Mouse (Mus musculus): ENCODE measurements around the gene Siglecf. TPM values are rescaled to one million over a fixed set of nuclear protein-coding genes. Genes with fewer than 3 reads are reported as not detected.
"Not testable (repeated sequence)": the region's sequence is repeated elsewhere in the genome, so short reads cannot be mapped to it uniquely, and the experiment has no call there.

Siglecf gene
- polyA plus RNA-seq, 1 experiment, result 1.3 TPM

GRCm38 (mm10) chr7:43344020-43344419, 7.1 kb upstream of the Siglecf start:
- Histone ChIP-seq H3K27me3 (ENCODE audit: control insufficient read depth, insufficient read depth, low read length, poor library complexity, severe bottlenecking) (no peaks in the 10 kb centered on the region), H3K27ac (ENCODE audit: insufficient read depth, low read length) (peak overlapping the region; percentile 97), H3K9me3 (replicated peaks; ENCODE audit: control insufficient read depth, insufficient read depth, low read length, poor library complexity, severe bottlenecking) (no peaks in the 10 kb centered on the region), H3K4me3 (ENCODE audit: low read depth, low read length) (no peak overlapping the region), H3K36me3 (ENCODE audit: control insufficient read depth, insufficient read depth, low read length, poor library complexity, severe bottlenecking) (no peaks in the 10 kb centered on the region), H3K9ac (ENCODE audit: low read depth, poor library complexity, severe bottlenecking) (no peak overlapping the region), H3K4me1 (ENCODE audit: control insufficient read depth, insufficient read depth, low read length) (peaks cover 12% of the 10 kb centered on the region)
- no peak for TF ChIP-seq CTCF (IDR thresholded peaks at IDR 0.05; ENCODE audit: low read depth, low read length)
- TF ChIP-seq EP300 (IDR thresholded peaks at IDR 0.05; ENCODE audit: insufficient read depth, low read depth, low read length), result no peak
- TF ChIP-seq POLR2A (IDR thresholded peaks at IDR 0.05; ENCODE audit: insufficient read depth, low read length), result no peak

DNA sequence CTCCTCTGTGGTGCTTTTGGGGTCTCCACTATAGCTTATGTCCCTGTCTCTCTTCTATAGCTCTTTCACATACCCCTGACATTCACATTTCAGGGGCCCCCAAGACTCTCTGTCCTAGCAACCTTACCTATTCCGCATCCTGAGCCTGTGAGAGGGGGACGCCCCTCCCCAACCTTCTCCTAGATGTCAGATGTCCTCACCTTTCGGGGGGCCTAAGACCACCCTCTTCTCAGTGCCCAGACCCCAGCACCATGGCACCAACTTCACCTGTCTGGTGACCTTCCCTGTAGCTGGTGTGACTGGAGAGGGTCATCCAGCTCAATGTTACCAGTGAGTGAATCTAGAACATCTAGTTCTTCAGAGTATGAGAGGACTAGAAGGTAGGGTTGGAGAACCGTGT, 6.7 kb upstream of the Siglecf start:
- TF ChIP-seq POLR2A (IDR thresholded peaks at IDR 0.05; ENCODE audit: insufficient read depth, low read length) (no peak), EP300 (IDR thresholded peaks at IDR 0.05; ENCODE audit: insufficient read depth, low read depth, low read length) (no peak), CTCF (IDR thresholded peaks at IDR 0.05; ENCODE audit: low read depth, low read length) (no peak)
- H3K36me3 ChIP-seq (ENCODE audit: control insufficient read depth, insufficient read depth, low read length, poor library complexity, severe bottlenecking), result no peaks in the 10 kb centered on the region
- no peak overlapping the region for H3K9ac ChIP-seq (ENCODE audit: low read depth, poor library complexity, severe bottlenecking)
- no peak overlapping the region for H3K4me3 ChIP-seq (ENCODE audit: low read depth, low read length)
- H3K27me3 ChIP-seq (ENCODE audit: control insufficient read depth, insufficient read depth, low read length, poor library complexity, severe bottlenecking), result no peaks in the 10 kb centered on the region
- H3K4me1 ChIP-seq (ENCODE audit: control insufficient read depth, insufficient read depth, low read length), result peaks cover 15% of the 10 kb centered on the region
- peak overlapping the region; percentile 97 for H3K27ac ChIP-seq (ENCODE audit: insufficient read depth, low read length)
- H3K9me3 ChIP-seq (replicated peaks; ENCODE audit: control insufficient read depth, insufficient read depth, low read length, poor library complexity, severe bottlenecking), result no peaks in the 10 kb centered on the region

DNA sequence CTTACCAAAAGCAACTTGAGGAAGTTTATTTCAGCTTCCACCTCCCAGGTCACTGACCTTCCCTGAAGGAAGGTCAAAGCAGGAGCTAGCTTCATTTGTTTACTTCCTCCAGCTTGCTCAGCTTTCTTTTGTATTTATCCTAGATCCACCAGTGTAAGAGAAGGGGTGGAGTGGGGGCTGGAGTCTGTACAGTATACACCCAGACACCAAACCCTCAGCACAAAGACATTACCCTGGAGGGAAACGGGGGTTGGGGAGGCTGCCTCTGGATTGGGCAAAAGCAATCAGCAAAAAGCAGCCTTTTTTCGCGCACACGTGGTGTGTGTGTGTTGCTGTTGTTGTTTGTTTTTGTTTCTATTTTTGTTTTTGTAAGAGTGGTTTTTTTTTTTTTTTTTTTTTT, 5.0 kb upstream of the Siglecf start:
- Histone ChIP-seq H3K27ac (ENCODE audit: insufficient read depth, low read length) (peak overlapping the region; percentile 97), H3K36me3 (ENCODE audit: control insufficient read depth, insufficient read depth, low read length, poor library complexity, severe bottlenecking) (no peaks in the 10 kb centered on the region), H3K9ac (ENCODE audit: low read depth, poor library complexity, severe bottlenecking) (peak overlapping the region; percentile 19; the same call in 1 of the 2 replicates), H3K27me3 (ENCODE audit: control insufficient read depth, insufficient read depth, low read length, poor library complexity, severe bottlenecking) (no peaks in the 10 kb centered on the region), H3K4me3 (ENCODE audit: low read depth, low read length) (no peak overlapping the region), H3K9me3 (replicated peaks; ENCODE audit: control insufficient read depth, insufficient read depth, low read length, poor library complexity, severe bottlenecking) (no peaks in the 10 kb centered on the region), H3K4me1 (ENCODE audit: control insufficient read depth, insufficient read depth, low read length) (peaks cover 15% of the 10 kb centered on the region)
- TF ChIP-seq CTCF (IDR thresholded peaks at IDR 0.05; ENCODE audit: low read depth, low read length) (no peak), POLR2A (IDR thresholded peaks at IDR 0.05; ENCODE audit: insufficient read depth, low read length) (no peak), EP300 (IDR thresholded peaks at IDR 0.05; ENCODE audit: insufficient read depth, low read depth, low read length) (peak; percentile 96)

DNA sequence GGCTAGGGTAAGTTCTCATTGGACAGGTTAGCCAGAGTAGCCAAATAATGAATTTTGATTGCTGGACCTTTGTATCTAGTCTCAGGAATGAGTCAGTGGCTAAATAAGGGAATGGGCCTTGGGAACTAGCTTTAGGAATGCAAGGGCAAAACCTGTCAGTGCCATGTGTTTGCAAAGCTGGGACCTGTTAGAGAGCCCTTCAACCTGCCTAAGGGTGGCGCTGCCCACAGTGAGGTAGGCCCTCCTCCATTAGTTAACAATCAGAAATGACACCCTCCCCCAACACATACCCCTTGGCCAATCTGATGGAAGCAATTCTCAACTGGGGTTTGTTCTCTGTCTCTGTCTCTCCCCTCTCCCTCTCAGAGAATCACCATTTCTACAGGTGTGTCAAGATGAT, 4.6 kb upstream of the Siglecf start:
- Histone ChIP-seq H3K27ac (ENCODE audit: insufficient read depth, low read length) (peak overlapping the region; percentile 97), H3K4me3 (ENCODE audit: low read depth, low read length) (no peak overlapping the region), H3K4me1 (ENCODE audit: control insufficient read depth, insufficient read depth, low read length) (peaks cover 15% of the 10 kb centered on the region), H3K9me3 (replicated peaks; ENCODE audit: control insufficient read depth, insufficient read depth, low read length, poor library complexity, severe bottlenecking) (no peaks in the 10 kb centered on the region), H3K9ac (ENCODE audit: low read depth, poor library complexity, severe bottlenecking) (0 out of 2 replicates have a peak overlapping the region, but pooled peaks have one; percentile 19), H3K36me3 (ENCODE audit: control insufficient read depth, insufficient read depth, low read length, poor library complexity, severe bottlenecking) (no peaks in the 10 kb centered on the region), H3K27me3 (ENCODE audit: control insufficient read depth, insufficient read depth, low read length, poor library complexity, severe bottlenecking) (no peaks in the 10 kb centered on the region)
- peak; percentile 85 for TF ChIP-seq EP300 (IDR thresholded peaks at IDR 0.05; ENCODE audit: insufficient read depth, low read depth, low read length)
- no peak for TF ChIP-seq POLR2A (IDR thresholded peaks at IDR 0.05; ENCODE audit: insufficient read depth, low read length)
- TF ChIP-seq CTCF (IDR thresholded peaks at IDR 0.05; ENCODE audit: low read depth, low read length), result peak; percentile 59

- H3K36me3 ChIP-seq (ENCODE audit: control insufficient read depth, insufficient read depth, low read length, poor library complexity, severe bottlenecking); H3K27me3 ChIP-seq (ENCODE audit: control insufficient read depth, insufficient read depth, low read length, poor library complexity, severe bottlenecking); H3K27ac ChIP-seq (ENCODE audit: insufficient read depth, low read length); H3K9ac ChIP-seq (ENCODE audit: low read depth, poor library complexity, severe bottlenecking); H3K9me3 ChIP-seq (replicated peaks; ENCODE audit: control insufficient read depth, insufficient read depth, low read length, poor library complexity, severe bottlenecking); H3K4me3 ChIP-seq (ENCODE audit: low read depth, low read length): not testable (repeated sequence)
- peaks cover 10% of the 10 kb centered on the region for H3K4me1 ChIP-seq (ENCODE audit: control insufficient read depth, insufficient read depth, low read length)
Measured at GRCm38 (mm10) chr7:43349623-43350022, 1.5 kb upstream of the Siglecf start.

DNA sequence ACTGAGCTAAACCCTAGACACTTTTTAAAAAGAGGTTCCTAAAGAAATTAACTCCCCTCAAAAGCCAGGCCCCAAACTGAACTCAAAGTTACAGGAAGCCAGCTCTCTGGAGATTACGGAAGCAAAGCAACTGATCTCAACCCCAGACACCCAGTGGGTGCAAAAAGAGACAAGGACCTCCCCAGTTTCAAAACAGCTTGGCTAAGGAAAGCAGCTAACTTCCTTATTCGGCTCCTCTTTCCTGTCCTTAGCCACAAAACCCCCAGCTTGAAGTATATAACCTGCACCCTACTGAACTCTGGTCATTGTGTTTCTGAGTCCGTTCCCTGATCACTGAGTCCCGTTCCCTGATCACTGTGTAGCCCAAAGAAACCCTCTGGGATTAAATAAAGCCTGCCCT, 2.0 kb downstream of the Siglecf start:
- no peaks in the 10 kb centered on the region for H3K27me3 ChIP-seq (ENCODE audit: control insufficient read depth, insufficient read depth, low read length, poor library complexity, severe bottlenecking)
- no peak for TF ChIP-seq CTCF (IDR thresholded peaks at IDR 0.05; ENCODE audit: low read depth, low read length)
- TF ChIP-seq EP300 (IDR thresholded peaks at IDR 0.05; ENCODE audit: insufficient read depth, low read depth, low read length), result no peak
- no peak for TF ChIP-seq POLR2A (IDR thresholded peaks at IDR 0.05; ENCODE audit: insufficient read depth, low read length)
- H3K36me3 ChIP-seq (ENCODE audit: control insufficient read depth, insufficient read depth, low read length, poor library complexity, severe bottlenecking), result no peaks in the 10 kb centered on the region
- H3K27ac ChIP-seq (ENCODE audit: insufficient read depth, low read length), result no peak overlapping the region
- H3K9ac ChIP-seq (ENCODE audit: low read depth, poor library complexity, severe bottlenecking), result no peak overlapping the region
- peaks cover 4% of the 10 kb centered on the region for H3K4me1 ChIP-seq (ENCODE audit: control insufficient read depth, insufficient read depth, low read length)
- no peak overlapping the region for H3K4me3 ChIP-seq (ENCODE audit: low read depth, low read length)
- no peaks in the 10 kb centered on the region for H3K9me3 ChIP-seq (replicated peaks; ENCODE audit: control insufficient read depth, insufficient read depth, low read length, poor library complexity, severe bottlenecking)

All from ES-Bruce4 (cell line).